Comparison of ENCODE assay signal across 7 mouse cellular contexts in genomic region chr11:69559851-69560765, GRCm38 (mm10). TPM values are rescaled to one million over a fixed set of nuclear protein-coding genes. Genes with fewer than 3 reads are reported as not detected.
DNase-seq lines count a peak whose midpoint lies in the region; ATAC-seq lines count a peak whose summit lies in the region.

Gene Efnb3 (minus strand): TSS chr11:69560205.

- H3K27ac ChIP-seq in forebrain, embryonic 13.5 days: peak within 1 kb of the TSS; percentile 87
- peak within 1 kb of the TSS; percentile 85 for H3K27ac ChIP-seq in hindbrain, embryonic 15.5 days (replicated peaks)
- peak within 1 kb of the TSS; percentile 50; the same call in 1 of the 2 replicates for H3K27ac ChIP-seq in liver, embryonic 11.5 days (ENCODE audit: low read depth, low read length)
- H3K27ac ChIP-seq in stomach, embryonic 14.5 days (ENCODE audit: low read length): peak within 1 kb of the TSS; percentile 44

- peak within 1 kb of the TSS; percentile 98 for H3K4me2 ChIP-seq in forebrain, embryonic 13.5 days
- H3K4me2 ChIP-seq in hindbrain, embryonic 15.5 days: peak within 1 kb of the TSS; percentile 85
- H3K4me2 ChIP-seq in liver, embryonic 11.5 days: peak within 1 kb of the TSS; percentile 84
- peak within 1 kb of the TSS; percentile 94 for H3K4me2 ChIP-seq in stomach, embryonic 14.5 days (replicated peaks; ENCODE audit: low read depth, low read length)

- DNase-seq in right cerebral cortex, postnatal 14 days: peak; percentile 63
- no peak for DNase-seq in right cerebral cortex, adult 18-20 months
- DNase-seq in liver, embryonic 11.5 days (ENCODE audit: low spot score): peak; percentile 52
- DNase-seq in T-cell, adult 2 months (ENCODE audit: low spot score): no peak

- peaks cover 48% of the 10 kb centered on the region for H3K36me3 ChIP-seq in forebrain, embryonic 13.5 days (ENCODE audit: poor library complexity, severe bottlenecking)
- no peaks in the 10 kb centered on the region; the same call in none of the 2 replicates for H3K36me3 ChIP-seq in hindbrain, embryonic 15.5 days
- H3K36me3 ChIP-seq in liver, embryonic 11.5 days (ENCODE audit: control insufficient read depth, insufficient read depth, low read length): peaks cover 11% of the 10 kb centered on the region; the same call in 1 of the 2 replicates
- peaks cover 12% of the 10 kb centered on the region; the same call in 1 of the 2 replicates for H3K36me3 ChIP-seq in stomach, embryonic 14.5 days (ENCODE audit: control insufficient read depth, insufficient read depth, low read length)

- no peaks in the 10 kb centered on the region for H3K27me3 ChIP-seq in forebrain, embryonic 13.5 days
- no peaks in the 10 kb centered on the region for H3K27me3 ChIP-seq in hindbrain, embryonic 15.5 days
- H3K27me3 ChIP-seq in liver, embryonic 11.5 days (replicated peaks; ENCODE audit: control insufficient read depth, insufficient read depth, low read length): peaks cover 33% of the 10 kb centered on the region
- no peaks in the 10 kb centered on the region for H3K27me3 ChIP-seq in stomach, embryonic 14.5 days (ENCODE audit: control insufficient read depth, insufficient read depth, low read length)

- peak within 1 kb of the TSS; percentile 83 for H3K4me3 ChIP-seq in forebrain, embryonic 13.5 days
- peak within 1 kb of the TSS; percentile 87 for H3K4me3 ChIP-seq in hindbrain, embryonic 15.5 days
- H3K4me3 ChIP-seq in liver, embryonic 11.5 days (ENCODE audit: low read depth, low read length): peak within 1 kb of the TSS; percentile 53
- H3K4me3 ChIP-seq in stomach, embryonic 14.5 days (ENCODE audit: low read depth, low read length): peak within 1 kb of the TSS; percentile 66

- peak within 1 kb of the TSS; percentile 98 for H3K9ac ChIP-seq in forebrain, embryonic 13.5 days
- peak within 1 kb of the TSS; percentile 88 for H3K9ac ChIP-seq in hindbrain, embryonic 15.5 days
- H3K9ac ChIP-seq in liver, embryonic 11.5 days (ENCODE audit: low read depth, low read length): peak within 1 kb of the TSS; percentile 61
- peak within 1 kb of the TSS; percentile 68 for H3K9ac ChIP-seq in stomach, embryonic 14.5 days (replicated peaks; ENCODE audit: low read depth, low read length)

- no peaks in the 10 kb centered on the region for H3K9me3 ChIP-seq in forebrain, embryonic 13.5 days (replicated peaks)
- no peaks in the 10 kb centered on the region for H3K9me3 ChIP-seq in hindbrain, embryonic 15.5 days
- H3K9me3 ChIP-seq in liver, embryonic 11.5 days (ENCODE audit: control insufficient read depth, low read length): no peaks in the 10 kb centered on the region
- no peaks in the 10 kb centered on the region for H3K9me3 ChIP-seq in stomach, embryonic 14.5 days (ENCODE audit: control insufficient read depth, low read depth, low read length)

- ATAC-seq in forebrain, embryonic 13.5 days: peak; percentile 68
- ATAC-seq in hindbrain, embryonic 15.5 days (ENCODE audit: low FRiP score, low read depth): peak; percentile 52
- no peak for ATAC-seq in liver, embryonic 11.5 days (replicated peaks; ENCODE audit: low FRiP score)
- peak; percentile 51; the same call in 1 of the 2 replicates for ATAC-seq in stomach, embryonic 14.5 days (ENCODE audit: insufficient number of reproducible peaks, insufficient read depth, low FRiP score, low read depth)

- under 1% methylated on average over 56 of the region's 59 CpGs for WGBS in forebrain, embryonic 13.5 days
- WGBS in hindbrain, embryonic 15.5 days: under 1% methylated on average over 57 of the region's 59 CpGs
- WGBS in liver, embryonic 11.5 days: 6% methylated on average over 51 of the region's 59 CpGs
- 2% methylated on average over 57 of the region's 59 CpGs for whole genome bisulfite sequencing in stomach, embryonic 14.5 days

- peaks cover 80% of the 10 kb centered on the region for H3K4me1 ChIP-seq in forebrain, embryonic 13.5 days
- H3K4me1 ChIP-seq in hindbrain, embryonic 15.5 days (replicated peaks): peaks cover 63% of the 10 kb centered on the region
- H3K4me1 ChIP-seq in liver, embryonic 11.5 days (replicated peaks; ENCODE audit: control insufficient read depth, insufficient read depth, low read length): peaks cover 35% of the 10 kb centered on the region
- H3K4me1 ChIP-seq in stomach, embryonic 14.5 days (ENCODE audit: control insufficient read depth, insufficient read depth, low read length): peaks cover 15% of the 10 kb centered on the region; the same call in 1 of the 2 replicates

RNA-seq across cellular contexts. Expression of gene Efnb3, which starts in this region (rescaled TPM):
- 63.1 and 72.0 TPM in 2 replicates for polyA plus RNA-seq in forebrain, embryonic 13.5 days (2015; fragmentation: Nextera tagmentation; extraction: Ambion mirVana)
- 134 and 160 TPM in 2 replicates for polyA plus RNA-seq in hindbrain, embryonic 15.5 days (2015; fragmentation: Nextera tagmentation; extraction: Ambion mirVana)
- polyA plus RNA-seq in liver, embryonic 11.5 days (2014; fragmentation: Nextera tagmentation; extraction: Ambion mirVana): 1.8 and 2.4 TPM in 2 replicates
- 5.5 and 5.7 TPM in 2 replicates for polyA plus RNA-seq in stomach, embryonic 14.5 days (2014; fragmentation: Nextera tagmentation; extraction: Ambion mirVana)

Comparison
In these comparisons a context has a peak if more than half of its experiments do, and no peak if none do; other contexts are left out.
1. DNase-seq: peak in right cerebral cortex, postnatal 14 days (single experiment) and liver, embryonic 11.5 days (single experiment); none in right cerebral cortex, adult 18-20 months (single experiment) and T-cell, adult 2 months (single experiment).
2. Peak in every context shown above with its lines, with median percentiles within 50 percentile points of each other: H3K27ac ChIP-seq, H3K4me2 ChIP-seq, H3K4me3 ChIP-seq and H3K9ac ChIP-seq.